Mouse (Mus musculus): ENCODE data around the gene Wfdc15a.

- no peak for TF ChIP-seq JUN (IDR thresholded peaks at IDR 0.05; ENCODE audit: insufficient read depth, low read depth, low read length)
- no peak for TF ChIP-seq CHD2 (IDR thresholded peaks at IDR 0.05; ENCODE audit: low read length)
- TF ChIP-seq USF1 (IDR thresholded peaks at IDR 0.05; ENCODE audit: low read depth, low read length) = no peak
- no peak for TF ChIP-seq CTCF (conservative IDR thresholded peaks at IDR 0.05 in 1 of 2, IDR thresholded peaks at IDR 0.05 in 1 of 2; ENCODE audit: low read depth in 2 of 2, low read length in 2 of 2)
- TF ChIP-seq POLR2A (IDR thresholded peaks at IDR 0.05; ENCODE audit: low read depth, low read length) = no peak
- no peak for TF ChIP-seq ZNF384 (IDR thresholded peaks at IDR 0.05; ENCODE audit: low read depth, low read length)
- TF ChIP-seq MAX (IDR thresholded peaks at IDR 0.05; ENCODE audit: low read length) = no peak
- no peak for TF ChIP-seq MAFK (IDR thresholded peaks at IDR 0.05; ENCODE audit: insufficient replicate concordance, low read length)
- no peak for TF ChIP-seq BHLHE40 (IDR thresholded peaks at IDR 0.05; ENCODE audit: low read depth, low read length)
- TF ChIP-seq TCF12 (IDR thresholded peaks at IDR 0.05; ENCODE audit: low read depth, low read length) = no peak
- no peak for TF ChIP-seq HCFC1 (IDR thresholded peaks at IDR 0.05; ENCODE audit: low read depth, low read length)
- no peak for TF ChIP-seq MEF2A (IDR thresholded peaks at IDR 0.05; ENCODE audit: borderline replicate concordance, low read depth, low read length)
- no peak for TF ChIP-seq RCOR1 (conservative IDR thresholded peaks at IDR 0.05; ENCODE audit: low read depth, low read length)
- no peak for TF ChIP-seq POLR2AphosphoS2 (IDR thresholded peaks at IDR 0.05; ENCODE audit: low read depth, low read length)
Observed at GRCm38 (mm10) chr2:164184145-164184719, 15.7 kb downstream of the Wfdc15a start.

All from CH12.LX (cell line).